Mouse (Mus musculus) 3T3-L1 (cell line): Measurements from ENCODE around the gene Srebf2.

ENCODE experiments used
- DNase-seq: peaks from one replicate; pipeline ENCODE4 v3.0.0-alpha.2; 2015; ENCODE audit warnings: low read depth, low spot score

Srebf2 gene

DNA sequence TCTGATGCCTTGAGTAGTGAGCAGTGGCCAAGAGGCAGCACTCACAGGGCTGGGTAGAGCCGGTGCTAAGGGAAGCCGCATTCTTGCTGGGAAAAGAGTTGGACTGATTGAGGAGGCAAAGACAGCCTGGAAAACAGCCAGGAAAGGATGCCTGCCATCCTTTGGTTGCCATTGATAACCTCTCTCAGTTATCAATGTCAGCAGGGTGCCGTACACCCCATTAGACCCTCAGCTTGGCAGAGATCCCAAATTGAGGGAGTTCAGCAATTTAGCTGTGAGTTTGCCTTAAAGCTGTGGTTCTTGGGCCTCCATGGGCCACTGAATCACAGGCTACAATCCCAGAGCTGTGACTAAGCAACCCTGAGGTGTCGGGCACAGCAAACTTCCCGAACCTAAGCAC lies 34.1 kb downstream of the Srebf2 start:
- no peak for DNase-seq

GRCm38 (mm10) chr15:82182311-82182710 lies 35.3 kb downstream of the Srebf2 start:
- no peak for DNase-seq

- no peak for DNase-seq
These were observed 36.6 kb downstream of the Srebf2 start for GRCm38 (mm10) chr15:82183596-82183995.

GRCm38 (mm10) chr15:82184183-82184582 lies 37.2 kb downstream of the Srebf2 start:
- DNase-seq = no peak

- DNase-seq = no peak
These were observed 37.7 kb downstream of the Srebf2 start for GRCm38 (mm10) chr15:82184656-82185055.

DNA sequence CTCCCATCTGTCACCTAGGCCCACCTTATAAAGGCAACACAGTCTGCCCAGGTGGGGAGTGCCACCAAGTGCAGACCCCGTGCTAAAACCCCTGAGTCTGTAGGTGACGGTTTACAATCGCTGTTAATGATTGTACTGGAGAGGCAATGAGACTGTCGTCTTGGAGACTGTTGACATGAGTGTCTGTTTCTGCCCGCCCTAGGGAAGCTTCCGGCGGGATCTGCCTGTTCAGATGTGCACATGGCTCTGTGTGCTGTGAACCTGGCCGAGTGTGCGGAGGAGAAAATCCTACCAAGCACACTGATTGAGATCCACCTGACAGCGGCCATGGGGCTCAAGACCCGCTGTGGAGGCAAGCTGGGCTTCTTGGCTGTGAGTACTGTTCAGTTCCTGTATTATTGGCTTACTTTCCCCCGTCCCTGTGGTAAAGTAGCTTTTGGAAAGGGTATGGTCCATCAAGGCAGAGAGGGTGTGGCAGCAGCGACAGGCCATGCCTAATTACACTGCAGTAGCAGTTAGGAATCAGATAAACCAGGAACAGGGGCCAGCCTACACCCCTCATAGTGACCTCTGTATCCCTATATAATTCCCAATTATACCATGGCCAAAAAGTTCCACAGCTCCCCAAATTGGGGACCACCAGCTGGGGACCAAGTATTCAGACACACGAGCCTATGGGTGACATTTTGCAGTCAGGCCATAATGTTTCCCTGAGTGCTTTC lies 38.2 kb downstream of the Srebf2 start:
- DNase-seq = no peak

- no peak for DNase-seq
These were observed 39.1 kb downstream of the Srebf2 start for GRCm38 (mm10) chr15:82186131-82186530.

GRCm38 (mm10) chr15:82186931-82187330 lies 40.0 kb downstream of the Srebf2 start:
- DNase-seq = no peak

GRCm38 (mm10) chr15:82187401-82187800 lies 40.4 kb downstream of the Srebf2 start:
- DNase-seq = no peak

DNA sequence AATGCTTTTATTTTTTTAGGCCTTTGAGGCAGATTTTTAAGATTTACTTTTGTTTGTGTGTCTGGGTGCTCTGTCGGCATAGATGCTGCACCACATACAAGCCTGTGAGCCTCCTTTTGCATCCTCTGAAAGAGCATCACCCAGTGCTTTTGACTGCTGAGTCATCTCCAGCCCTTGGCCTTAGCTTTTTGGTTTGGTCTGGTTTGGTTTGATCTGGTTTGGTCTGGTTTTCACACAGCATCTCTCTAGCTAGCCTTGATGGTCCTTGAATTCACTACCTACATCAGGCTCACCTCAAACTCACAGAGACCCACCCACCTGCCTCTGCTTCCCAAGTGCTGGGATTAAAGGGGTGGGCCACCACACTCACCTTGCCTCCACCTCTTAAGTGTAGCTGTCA lies 40.9 kb downstream of the Srebf2 start:
- no peak for DNase-seq

- DNase-seq = peak; percentile 74
These were observed 41.7 kb downstream of the Srebf2 start for GRCm38 (mm10) chr15:82188481-82189240.

- DNase-seq = no peak
These were observed 45.6 kb downstream of the Srebf2 start for GRCm38 (mm10) chr15:82192617-82193016.

DNA sequence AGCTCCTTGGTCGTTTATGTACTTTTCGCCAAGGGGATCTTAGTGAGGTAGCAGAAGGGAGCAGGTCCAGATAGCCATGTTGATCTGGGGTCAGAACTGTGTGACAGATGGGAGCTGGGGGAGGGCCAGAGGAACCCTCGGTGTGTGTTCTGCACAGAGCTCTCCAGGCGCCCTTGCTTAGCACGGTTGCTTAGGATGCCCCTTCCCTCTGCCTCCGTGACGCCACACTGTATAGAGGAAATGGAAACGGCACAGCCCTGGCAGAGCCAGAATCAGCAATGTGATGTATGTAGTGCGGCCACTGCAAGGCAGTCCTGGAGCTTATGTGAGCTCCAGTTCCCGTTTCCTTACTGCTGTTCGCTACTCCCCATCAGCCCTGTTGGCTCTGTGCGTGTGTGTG lies 49.3 kb downstream of the Srebf2 start:
- no peak for DNase-seq

DNA sequence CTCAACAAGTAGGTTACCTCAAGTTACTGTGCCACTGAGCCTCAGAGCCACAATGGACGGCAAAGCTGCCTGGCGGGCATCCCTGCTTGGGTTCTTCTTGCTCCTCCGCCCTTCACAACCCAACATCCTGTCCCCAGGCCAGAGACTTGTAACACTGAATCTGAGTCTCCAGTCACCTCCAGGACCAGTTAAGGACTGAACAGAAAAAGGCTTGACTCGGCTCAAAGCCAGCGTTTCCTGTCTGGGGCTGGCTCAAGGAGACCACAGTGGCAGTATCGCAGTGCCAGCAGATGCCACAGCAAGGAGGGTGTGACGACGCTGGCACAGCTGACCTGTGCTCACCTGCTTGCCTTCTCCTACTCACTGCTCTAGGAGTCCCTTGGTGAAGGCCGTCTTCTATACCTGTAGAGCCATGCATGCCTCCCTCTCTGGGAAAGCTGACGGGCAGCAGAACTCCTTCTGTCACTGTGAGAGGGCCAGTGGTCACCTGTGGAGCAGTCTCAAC lies 50.3 kb downstream of the Srebf2 start:
- no peak for DNase-seq

- DNase-seq = no peak
These were observed 51.0 kb downstream of the Srebf2 start for GRCm38 (mm10) chr15:82197937-82198336.

- no peak for DNase-seq
These were observed 51.4 kb downstream of the Srebf2 start for GRCm38 (mm10) chr15:82198342-82198741.

DNA sequence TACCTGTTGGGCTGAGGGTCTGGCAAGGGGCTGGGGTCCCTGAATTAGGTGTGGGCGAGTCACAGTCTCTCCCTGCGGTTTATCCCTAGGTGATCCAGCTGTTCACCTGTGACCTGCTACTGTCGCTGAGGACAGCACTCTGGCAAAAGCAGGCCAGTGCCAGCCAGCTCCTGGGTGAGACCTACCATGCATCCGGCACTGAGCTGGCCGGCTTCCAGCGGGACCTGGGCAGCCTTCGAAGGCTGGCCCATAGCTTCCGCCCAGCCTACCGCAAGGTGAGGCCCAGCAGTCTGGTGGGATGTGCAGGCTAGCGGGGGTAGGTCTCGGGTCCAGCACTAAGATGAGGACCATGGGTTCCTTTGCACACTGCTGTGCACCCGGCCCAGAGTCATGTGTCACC lies 52.6 kb downstream of the Srebf2 start:
- no peak for DNase-seq

DNA sequence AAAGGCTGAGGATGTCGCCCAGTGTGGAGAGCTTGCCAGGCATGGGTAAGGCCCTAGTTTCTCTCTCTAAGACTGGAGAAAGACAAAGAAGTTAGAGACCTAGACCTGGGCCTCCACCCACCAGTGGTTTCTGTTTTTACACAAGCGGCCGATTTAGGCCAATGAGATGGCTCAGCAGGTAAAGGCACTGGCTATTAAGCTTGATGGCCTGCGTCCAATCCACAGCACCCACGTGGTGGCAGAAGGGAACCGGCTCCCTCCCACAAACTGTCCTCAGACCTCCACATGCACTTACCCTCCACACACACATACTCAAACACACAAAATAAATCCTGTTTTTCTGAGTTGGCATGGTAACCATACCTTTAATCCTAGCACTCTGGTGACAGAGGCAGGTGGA lies 55.1 kb downstream of the Srebf2 start:
- DNase-seq = no peak

DNA sequence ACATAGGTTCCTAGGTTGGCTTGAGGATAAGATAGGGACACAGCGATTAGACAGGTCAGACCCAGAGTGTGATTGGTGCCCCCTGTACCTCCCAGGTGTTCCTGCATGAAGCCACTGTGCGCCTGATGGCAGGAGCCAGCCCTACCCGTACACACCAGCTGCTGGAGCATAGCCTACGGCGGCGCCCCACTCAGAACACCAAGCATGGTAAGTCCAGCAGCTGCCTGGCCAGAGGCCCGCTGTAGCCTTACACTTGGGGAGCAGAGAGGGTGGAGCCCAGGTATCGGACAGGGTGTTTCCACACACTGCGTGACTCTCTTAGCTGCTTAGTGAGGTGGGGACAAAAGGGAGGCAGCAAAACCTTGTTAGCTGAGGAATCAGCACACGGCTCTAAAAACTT lies 56.1 kb downstream of the Srebf2 start:
- no peak for DNase-seq

DNA sequence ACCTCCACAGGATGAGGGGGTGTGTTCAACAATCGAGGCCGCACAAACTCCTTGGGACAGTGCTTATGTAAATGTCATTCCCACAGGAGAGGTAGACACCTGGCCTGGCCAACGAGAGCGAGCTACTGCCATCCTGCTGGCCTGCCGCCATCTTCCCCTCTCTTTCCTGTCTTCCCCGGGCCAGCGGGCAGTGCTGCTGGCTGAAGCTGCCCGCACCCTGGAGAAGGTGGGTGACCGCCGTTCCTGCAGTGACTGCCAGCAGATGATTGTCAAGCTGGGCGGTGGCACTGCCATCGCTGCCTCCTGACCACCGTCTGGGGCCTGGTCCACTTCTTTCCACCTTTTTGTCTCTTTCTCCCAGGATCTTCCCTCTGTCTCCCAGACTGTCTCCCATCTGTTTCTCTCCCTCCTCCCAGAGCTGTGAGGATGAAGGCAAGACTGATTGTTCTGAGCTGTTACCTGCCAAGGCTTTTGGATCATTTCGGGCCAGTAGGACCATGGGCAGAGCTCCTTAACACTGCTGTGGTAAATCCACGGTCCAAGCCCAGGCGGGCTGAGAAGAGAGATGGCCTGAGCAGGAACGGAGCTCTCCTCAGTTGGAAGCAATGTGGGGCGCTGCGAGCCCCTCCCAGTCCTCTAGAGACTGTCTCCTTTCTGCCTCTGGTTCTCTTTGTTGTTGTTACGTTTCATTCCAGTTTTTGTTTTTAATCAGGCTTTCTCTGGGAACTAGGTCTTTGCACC lies 56.8 kb downstream of the Srebf2 start:
- DNase-seq = no peak

DNA sequence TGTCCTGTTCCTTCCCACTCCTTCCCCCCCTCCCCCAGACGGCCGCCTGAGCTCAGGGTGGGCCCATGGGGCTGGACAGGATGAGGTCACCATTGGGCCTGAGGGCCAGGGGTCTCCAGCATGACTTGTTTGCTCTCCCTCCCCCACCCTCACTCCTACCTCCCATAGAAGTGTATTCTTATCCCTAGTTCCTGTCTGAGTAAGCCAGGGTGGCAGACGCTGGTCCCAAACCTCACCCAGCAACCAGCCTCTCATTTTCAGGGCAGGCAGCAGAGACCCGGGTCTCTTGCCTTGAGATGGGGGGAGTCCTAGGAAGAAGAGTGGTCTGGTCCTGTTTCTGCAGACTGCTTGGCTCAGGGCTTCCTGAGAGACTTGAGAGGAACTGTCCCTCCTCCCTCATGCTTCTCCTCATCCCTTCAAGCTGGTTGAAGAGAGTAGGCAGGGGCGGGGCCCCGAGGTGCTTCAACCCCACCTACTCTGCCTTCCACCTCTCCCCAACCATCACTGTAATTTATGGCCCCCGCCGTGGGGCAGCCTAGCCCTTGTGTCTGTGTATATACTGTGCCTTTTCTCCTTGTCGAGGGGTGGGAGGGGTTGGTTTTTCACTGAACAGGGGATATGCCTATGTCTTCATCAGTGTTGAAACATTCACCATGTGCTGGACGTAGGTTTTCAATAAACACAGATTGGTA lies 57.8 kb downstream of the Srebf2 start:
- DNase-seq = no peak
